Mouse (Mus musculus): Measurements from ENCODE around the gene Nhlrc1.

GRCm38 (mm10) chr13:47042024-47042633, 27.5 kb upstream of the Nhlrc1 start:
- TF ChIP-seq POLR2A (IDR thresholded peaks at IDR 0.05; ENCODE audit: borderline replicate concordance, insufficient read depth, low read length) (no peak), CTCF (IDR thresholded peaks at IDR 0.05; ENCODE audit: borderline replicate concordance, insufficient read depth, low read depth, low read length) (no peak; the same call in 1 of the 2 replicates)

All from cerebellum, adult 2 months (tissue).